Mouse (Mus musculus) MEL (cell line): ENCODE measurements around the gene Tmtc2. TPM values are rescaled to one million over a fixed set of nuclear protein-coding genes. Genes with fewer than 3 reads are reported as not detected.

Experiments used
- DNase-seq: peaks from one replicate; pipeline ENCODE4 v3.0.0; 2011; ENCODE audit warnings: low read depth, low spot score
- H3K27ac ChIP-seq: 2 replicates; pipeline ENCODE4 v1.5.1; 2012; ENCODE audit warnings: low read depth, mild to moderate bottlenecking, control low read depth, low read length, moderate library complexity; ENCODE audit not compliant: control insufficient read depth
- H3K27me3 ChIP-seq, 2 experiments: fragments of 150-350 bp in 1 of 2; sonication (generic) in 1 of 2; 2 replicates each; pipeline ENCODE4 v1.6.1; 2012; ENCODE audit warnings: low read length in 2 of 2, mild to moderate bottlenecking in 2 of 2, improper control_type of control experiment in 1 of 2, moderate library complexity in 1 of 2; ENCODE audit not compliant: insufficient read depth in 2 of 2, control insufficient read depth in 1 of 2
- H3K36me3 ChIP-seq, 2 experiments: 2 replicates each; pipeline ENCODE4 v1.6.1; 2012 to 2014; ENCODE audit warnings: low read length in 2 of 2, improper control_type of control experiment in 1 of 2, inconsistent platforms in 1 of 2, mild to moderate bottlenecking in 1 of 2; ENCODE audit not compliant: insufficient read depth in 2 of 2, control insufficient read depth in 1 of 2
- H3K4me1 ChIP-seq, 2 experiments: fragments of 150-350 bp in 1 of 2; sonication (generic) in 1 of 2; 2 replicates each; pipeline ENCODE4 v1.6.1; 2012; ENCODE audit warnings: low read length in 2 of 2, improper control_type of control experiment in 1 of 2, mild to moderate bottlenecking in 1 of 2; ENCODE audit not compliant: insufficient read depth in 2 of 2, control insufficient read depth in 1 of 2
- H3K4me3 ChIP-seq, 2 experiments: fragments of 150-350 bp in 1 of 2; sonication (generic) in 1 of 2; 2 replicates each; pipeline ENCODE4 v1.5.1; 2012; ENCODE audit warnings: low read depth in 2 of 2, low read length in 2 of 2, mild to moderate bottlenecking in 2 of 2, moderate library complexity in 2 of 2, control low read depth in 1 of 2, improper control_type of control experiment in 1 of 2; ENCODE audit not compliant: control insufficient read depth in 1 of 2, insufficient read depth in 1 of 2
- H3K79me2 ChIP-seq: 2 replicates; pipeline ENCODE4 v1.6.1; 2012; ENCODE audit warnings: mild to moderate bottlenecking, low read length, moderate library complexity; ENCODE audit not compliant: control insufficient read depth, poor library complexity, insufficient read depth
- H3K9ac ChIP-seq: 2 replicates; pipeline ENCODE4 v1.6.1; 2012; ENCODE audit warnings: low read depth, mild to moderate bottlenecking, control low read depth, low read length, moderate library complexity; ENCODE audit not compliant: control insufficient read depth, poor library complexity, severe bottlenecking
- H3K9me3 ChIP-seq: fragments of 150-350 bp; sonication (generic); replicated peaks from 2 replicates; pipeline ENCODE4 v1.6.1; 2012; ENCODE audit warnings: mild to moderate bottlenecking, low read length, improper control_type of control experiment, moderate library complexity; ENCODE audit not compliant: insufficient read depth
- BHLHE40 ChIP-seq: IDR thresholded peaks from 2 replicates; pipeline ENCODE4 v1.6.1; 2012; ENCODE audit warnings: low read depth, mild to moderate bottlenecking, inconsistent platforms, low read length, improper control_type of control experiment, borderline replicate concordance
- CHD1 ChIP-seq: IDR thresholded peaks from 2 replicates; pipeline ENCODE4 v1.6.1; 2012; ENCODE audit warnings: low read depth, mild to moderate bottlenecking, inconsistent platforms, low read length, improper control_type of control experiment
- E2F4 ChIP-seq: IDR thresholded peaks from 2 replicates; pipeline ENCODE4 v1.6.1; 2011; ENCODE audit warnings: low read depth, low read length, improper control_type of control experiment, borderline replicate concordance
- ELF1 ChIP-seq: IDR thresholded peaks from 2 replicates; pipeline ENCODE4 v1.6.1; 2014; ENCODE audit warnings: low read depth, mild to moderate bottlenecking, inconsistent platforms, low read length, improper control_type of control experiment, moderate library complexity
- ETS1 ChIP-seq: IDR thresholded peaks from 2 replicates; pipeline ENCODE4 v1.6.1; 2012; ENCODE audit warnings: low read depth, mild to moderate bottlenecking, inconsistent platforms, low read length, improper control_type of control experiment, moderate library complexity
- JUND ChIP-seq: IDR thresholded peaks from 2 replicates; pipeline ENCODE4 v1.6.1; 2011; ENCODE audit warnings: low read depth, mild to moderate bottlenecking, improper control_type of control experiment, low read length
- KAT2A ChIP-seq: conservative IDR thresholded peaks from 2 replicates; pipeline ENCODE4 v1.6.1; 2012; ENCODE audit warnings: low read depth, low read length, improper control_type of control experiment, inconsistent platforms
- MAFK ChIP-seq: IDR thresholded peaks from 2 replicates; pipeline ENCODE4 v1.6.1; 2011; ENCODE audit warnings: low read depth, mild to moderate bottlenecking, low read length, improper control_type of control experiment, borderline replicate concordance
- MAX ChIP-seq: IDR thresholded peaks from 2 replicates; pipeline ENCODE4 v1.6.1; 2011; ENCODE audit warnings: low read length, improper control_type of control experiment
- MAZ ChIP-seq: IDR thresholded peaks from 2 replicates; pipeline ENCODE4 v1.6.1; 2012; ENCODE audit warnings: low read depth, mild to moderate bottlenecking, inconsistent platforms, low read length, improper control_type of control experiment
- MYB ChIP-seq: IDR thresholded peaks from 2 replicates; pipeline ENCODE4 v1.6.1; 2011; ENCODE audit warnings: mild to moderate bottlenecking, low read depth, low read length, improper control_type of control experiment
- MYC ChIP-seq: IDR thresholded peaks from 2 replicates; pipeline ENCODE4 v1.6.1; 2011; ENCODE audit warnings: low read depth, mild to moderate bottlenecking, low read length, improper control_type of control experiment, moderate library complexity
- NRF1 ChIP-seq: IDR thresholded peaks from 2 replicates; pipeline ENCODE4 v1.6.1; 2014; ENCODE audit warnings: low read depth, mild to moderate bottlenecking, inconsistent platforms, low read length, improper control_type of control experiment, moderate library complexity; ENCODE audit not compliant: poor library complexity, insufficient read depth, severe bottlenecking
- POLR2AphosphoS5 ChIP-seq: IDR thresholded peaks from 2 replicates; pipeline ENCODE4 v1.6.1; 2012; ENCODE audit warnings: low read depth, borderline replicate concordance, mild to moderate bottlenecking, inconsistent platforms, low read length, moderate library complexity, mixed read lengths
- SMC3 ChIP-seq: IDR thresholded peaks from 2 replicates; pipeline ENCODE4 v1.6.1; 2011; ENCODE audit warnings: low read depth, low read length, improper control_type of control experiment
- TAL1 ChIP-seq: IDR thresholded peaks from 2 replicates; pipeline ENCODE4 v1.6.1; 2012; ENCODE audit warnings: mild to moderate bottlenecking, inconsistent platforms, low read length, moderate library complexity, mixed read lengths
- TBP ChIP-seq: IDR thresholded peaks from 2 replicates; pipeline ENCODE4 v1.8.0; 2011; ENCODE audit warnings: low read depth, low read length, improper control_type of control experiment
- TCF12 ChIP-seq: IDR thresholded peaks from 2 replicates; pipeline ENCODE4 v1.6.1; 2014; ENCODE audit warnings: low read depth, mild to moderate bottlenecking, inconsistent platforms, low read length, improper control_type of control experiment, moderate library complexity
- UBTF ChIP-seq: IDR thresholded peaks from 2 replicates; pipeline ENCODE4 v1.6.1; 2012; ENCODE audit warnings: low read depth, mild to moderate bottlenecking, inconsistent platforms, low read length, improper control_type of control experiment, moderate library complexity, borderline replicate concordance; ENCODE audit not compliant: insufficient read depth
- USF1 ChIP-seq: IDR thresholded peaks from 2 replicates; pipeline ENCODE4 v1.6.1; 2014; ENCODE audit warnings: low read depth, mild to moderate bottlenecking, inconsistent platforms, low read length, improper control_type of control experiment, moderate library complexity
- ZKSCAN1 ChIP-seq: IDR thresholded peaks from 2 replicates; pipeline ENCODE4 v1.6.1; 2012; ENCODE audit warnings: low read depth, mild to moderate bottlenecking, inconsistent platforms, low read length, improper control_type of control experiment, moderate library complexity
- ZMIZ1 ChIP-seq: IDR thresholded peaks from 2 replicates; pipeline ENCODE4 v1.6.1; 2012; ENCODE audit warnings: low read depth, mild to moderate bottlenecking, inconsistent platforms, low read length, improper control_type of control experiment, moderate library complexity
- ZNF384 ChIP-seq: IDR thresholded peaks from 2 replicates; pipeline ENCODE4 v1.6.1; 2012; ENCODE audit warnings: low read depth, mild to moderate bottlenecking, inconsistent platforms, low read length, improper control_type of control experiment
- polyA plus RNA-seq, 2 experiments: library from polyadenylated mRNA; stranded (reverse) in 1 of 2; unstranded in 1 of 2; fragments of >175 nt in 1 of 2; fragments of >200 nt in 1 of 2; gene quantifications; 2 replicates each; pipeline versions ENCODE4 v1.2.1 to v1.2.4; 2012; ENCODE audit warnings: low replicate concordance in 2 of 2, low read depth in 1 of 2; ENCODE audit not compliant: insufficient read length in 2 of 2, insufficient read depth in 1 of 2, missing spikeins in 1 of 2
- total RNA-seq: library from RNA; depleted of rRNA; stranded (reverse); fragments of 300-350 nt; gene quantifications from 2 replicates; pipeline ENCODE4 v1.2.3, GENCODE M21; 2012

Tmtc2 gene
- total and polyA plus RNA-seq, 3 experiments: not detected

GRCm38 (mm10) chr10:105381202-105381601 is 193.0 kb downstream of the Tmtc2 start:
- Histone ChIP-seq H3K79me2 (no peaks in the 10 kb centered on the region), H3K27me3 (no peaks in the 10 kb centered on the region), H3K9me3 (no peaks in the 10 kb centered on the region), H3K4me1 (no peaks in the 10 kb centered on the region), H3K9ac (no peak overlapping the region), H3K36me3 (no peaks in the 10 kb centered on the region), H3K4me3 (no peak overlapping the region), H3K27ac (no peak overlapping the region)
- TF ChIP-seq TAL1 (no peak), KAT2A (no peak), MAFK (no peak), ZKSCAN1 (no peak), TCF12 (no peak), TBP (no peak), USF1 (no peak), SMC3 (no peak), CHD1 (no peak), ZMIZ1 (no peak)
- DNase-seq: no peak

GRCm38 (mm10) chr10:105380584-105380983 is 193.7 kb downstream of the Tmtc2 start:
- no peak for TF ChIP-seq TAL1
- no peak for TF ChIP-seq JUND
- no peak for TF ChIP-seq ETS1
- TF ChIP-seq MYC: no peak
- TF ChIP-seq UBTF: no peak
- no peak for TF ChIP-seq MAX
- TF ChIP-seq TBP: no peak
- no peak for TF ChIP-seq NRF1
- TF ChIP-seq MYB: no peak
- TF ChIP-seq BHLHE40: no peak
- no peak for TF ChIP-seq E2F4
- no peak for TF ChIP-seq ELF1
- TF ChIP-seq MAZ: no peak
- TF ChIP-seq TCF12: no peak
- TF ChIP-seq ZNF384: no peak
- TF ChIP-seq CHD1: no peak
- TF ChIP-seq ZKSCAN1: no peak
- TF ChIP-seq POLR2AphosphoS5: no peak
- TF ChIP-seq MAFK: no peak
- H3K27me3 ChIP-seq: no peaks in the 10 kb centered on the region
- no peaks in the 10 kb centered on the region for H3K4me1 ChIP-seq
- no peaks in the 10 kb centered on the region for H3K79me2 ChIP-seq
- H3K9ac ChIP-seq: no peak overlapping the region
- DNase-seq: no peak
- H3K27ac ChIP-seq: no peak overlapping the region
- H3K4me3 ChIP-seq: no peak overlapping the region
- no peaks in the 10 kb centered on the region for H3K9me3 ChIP-seq
- no peaks in the 10 kb centered on the region for H3K36me3 ChIP-seq
